Mouse (Mus musculus): ENCODE measurements around the gene Nme4. TPM values are rescaled to one million over a fixed set of nuclear protein-coding genes. Genes with fewer than 3 reads are reported as not detected.
"Not testable (repeated sequence)": the region's sequence is repeated elsewhere in the genome, so short reads cannot be mapped to it uniquely, and the experiment has no call there.

Nme4 gene
- polyA plus RNA-seq, 1 experiment: 11.5 TPM

- H3K4me1 ChIP-seq (ENCODE audit: control insufficient read depth, insufficient read depth, insufficient read length, low read length): no peaks in the 10 kb centered on the region
- no peaks in the 10 kb centered on the region for H3K36me3 ChIP-seq (ENCODE audit: control insufficient read depth, insufficient read depth, low read length)
- WGBS: 58% methylated on average over 3 of the region's 4 CpGs
- H3K27me3 ChIP-seq (ENCODE audit: control insufficient read depth, insufficient read depth, low read length): no peaks in the 10 kb centered on the region
- no peak overlapping the region for H3K4me3 ChIP-seq (ENCODE audit: low read depth, low read length)
- TF ChIP-seq CTCF (IDR thresholded peaks at IDR 0.05; ENCODE audit: extremely low read depth, insufficient read length, insufficient replicate concordance, low read depth, low read length): no peak
- TF ChIP-seq POLR2A (IDR thresholded peaks at IDR 0.05; ENCODE audit: low read depth, low read length): no peak
- H3K27ac ChIP-seq (ENCODE audit: insufficient read depth, low read depth, low read length): no peak overlapping the region
Observed at GRCm38 (mm10) chr17:26101478-26101877, 6.1 kb upstream of the Nme4 start.

DNA sequence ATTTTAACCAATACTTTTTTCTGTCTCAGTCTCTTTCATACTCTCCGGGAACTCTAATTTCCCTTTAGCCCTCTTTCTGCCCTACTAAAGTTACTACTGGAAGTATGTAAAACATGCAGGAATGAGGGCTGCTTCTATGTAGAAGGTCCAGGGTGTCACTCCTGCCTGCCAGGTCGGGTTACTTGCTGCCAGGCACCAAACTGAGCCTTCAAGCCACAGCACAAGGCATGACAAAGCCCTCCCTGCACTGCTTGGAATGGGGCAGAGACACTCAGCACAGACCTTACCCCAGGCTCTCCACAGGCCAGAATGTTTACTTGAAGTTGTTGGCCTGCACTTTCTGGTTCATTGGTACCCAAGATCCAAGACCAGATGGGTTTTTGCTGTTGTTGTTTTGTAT lies 4.8 kb upstream of the Nme4 start:
- no peaks in the 10 kb centered on the region for H3K27me3 ChIP-seq (ENCODE audit: control insufficient read depth, insufficient read depth, low read length)
- H3K36me3 ChIP-seq (ENCODE audit: control insufficient read depth, insufficient read depth, low read length): no peaks in the 10 kb centered on the region
- no peak for TF ChIP-seq POLR2A (IDR thresholded peaks at IDR 0.05; ENCODE audit: low read depth, low read length)
- TF ChIP-seq CTCF (IDR thresholded peaks at IDR 0.05; ENCODE audit: extremely low read depth, insufficient read length, insufficient replicate concordance, low read depth, low read length): no peak
- WGBS: 51% methylated on average over 2 of the region's 2 CpGs
- no peaks in the 10 kb centered on the region for H3K4me1 ChIP-seq (ENCODE audit: control insufficient read depth, insufficient read depth, insufficient read length, low read length)
- H3K4me3 ChIP-seq (ENCODE audit: low read depth, low read length): no peak overlapping the region
- H3K27ac ChIP-seq (ENCODE audit: insufficient read depth, low read depth, low read length): no peak overlapping the region

GRCm38 (mm10) chr17:26099316-26099715 lies 3.9 kb upstream of the Nme4 start:
- WGBS: 54% methylated on average over 3 of the region's 3 CpGs
- not testable (repeated sequence) for H3K27me3 ChIP-seq (ENCODE audit: control insufficient read depth, insufficient read depth, low read length); H3K36me3 ChIP-seq (ENCODE audit: control insufficient read depth, insufficient read depth, low read length)

GRCm38 (mm10) chr17:26098461-26098860 lies 3.1 kb upstream of the Nme4 start:
- Histone ChIP-seq H3K4me3 (ENCODE audit: low read depth, low read length) (no peak overlapping the region), H3K27ac (ENCODE audit: insufficient read depth, low read depth, low read length) (no peak overlapping the region), H3K4me1 (ENCODE audit: control insufficient read depth, insufficient read depth, insufficient read length, low read length) (no peaks in the 10 kb centered on the region), H3K36me3 (ENCODE audit: control insufficient read depth, insufficient read depth, low read length) (no peaks in the 10 kb centered on the region), H3K27me3 (ENCODE audit: control insufficient read depth, insufficient read depth, low read length) (no peaks in the 10 kb centered on the region)
- 82% methylated on average over 7 of the region's 7 CpGs for WGBS
- TF ChIP-seq CTCF (IDR thresholded peaks at IDR 0.05; ENCODE audit: extremely low read depth, insufficient read length, insufficient replicate concordance, low read depth, low read length) (no peak), POLR2A (IDR thresholded peaks at IDR 0.05; ENCODE audit: low read depth, low read length) (no peak)

More at GRCm38 (mm10) chr17:26099316-26099715, 3.9 kb upstream of the Nme4 start:
- H3K4me3 ChIP-seq (ENCODE audit: low read depth, low read length); H3K4me1 ChIP-seq (ENCODE audit: control insufficient read depth, insufficient read depth, insufficient read length, low read length); H3K27ac ChIP-seq (ENCODE audit: insufficient read depth, low read depth, low read length): not testable (repeated sequence)

GRCm38 (mm10) chr17:26094531-26095110 lies 781 bp downstream of the Nme4 start:
- Histone ChIP-seq H3K4me3 (ENCODE audit: low read depth, low read length) (peak overlapping the region; percentile 74), H3K36me3 (ENCODE audit: control insufficient read depth, insufficient read depth, low read length) (no peaks in the 10 kb centered on the region), H3K4me1 (ENCODE audit: control insufficient read depth, insufficient read depth, insufficient read length, low read length) (no peaks in the 10 kb centered on the region), H3K27me3 (ENCODE audit: control insufficient read depth, insufficient read depth, low read length) (no peaks in the 10 kb centered on the region), H3K27ac (ENCODE audit: insufficient read depth, low read depth, low read length) (no peak overlapping the region)
- TF ChIP-seq CTCF (IDR thresholded peaks at IDR 0.05; ENCODE audit: extremely low read depth, insufficient read length, insufficient replicate concordance, low read depth, low read length) (no peak), POLR2A (IDR thresholded peaks at IDR 0.05; ENCODE audit: low read depth, low read length) (no peak)
- WGBS: 62% methylated on average over 9 of the region's 9 CpGs

GRCm38 (mm10) chr17:26089905-26090632 lies 5.3 kb downstream of the Nme4 start, which contains the start of gene Decr2:
Decr2 (minus strand) TSS chr17:26090337.
- peaks cover 5% of the 10 kb centered on the region for H3K36me3 ChIP-seq (ENCODE audit: control insufficient read depth, insufficient read depth, low read length)
- no peaks in the 10 kb centered on the region for H3K27me3 ChIP-seq (ENCODE audit: control insufficient read depth, insufficient read depth, low read length)
- 1% methylated on average over 32 of the region's 32 CpGs for WGBS
- peak within 1 kb of the TSS; percentile 97 for H3K27ac ChIP-seq (ENCODE audit: insufficient read depth, low read depth, low read length)
- 0 out of 2 replicates have a peak, but pooled peaks cover 2% of the 10 kb centered on the region for H3K4me1 ChIP-seq (ENCODE audit: control insufficient read depth, insufficient read depth, insufficient read length, low read length)
- H3K4me3 ChIP-seq (ENCODE audit: low read depth, low read length): peak within 1 kb of the TSS; percentile 85
- peak; percentile 8; the same call in 1 of the 2 replicates for TF ChIP-seq POLR2A (IDR thresholded peaks at IDR 0.05; ENCODE audit: low read depth, low read length)
- TF ChIP-seq CTCF (IDR thresholded peaks at IDR 0.05; ENCODE audit: extremely low read depth, insufficient read length, insufficient replicate concordance, low read depth, low read length): peak; percentile 95; the same call in 1 of the 2 replicates

- whole genome bisulfite sequencing: 91% methylated on average over 9 of the region's 9 CpGs
- H3K27me3 ChIP-seq (ENCODE audit: control insufficient read depth, insufficient read depth, low read length): no peaks in the 10 kb centered on the region
- H3K27ac ChIP-seq (ENCODE audit: insufficient read depth, low read depth, low read length): no peak overlapping the region
- 0 out of 2 replicates have a peak, but pooled peaks cover 2% of the 10 kb centered on the region for H3K4me1 ChIP-seq (ENCODE audit: control insufficient read depth, insufficient read depth, insufficient read length, low read length)
- H3K4me3 ChIP-seq (ENCODE audit: low read depth, low read length): no peak overlapping the region
- no peak for TF ChIP-seq POLR2A (IDR thresholded peaks at IDR 0.05; ENCODE audit: low read depth, low read length)
- no peak for TF ChIP-seq CTCF (IDR thresholded peaks at IDR 0.05; ENCODE audit: extremely low read depth, insufficient read length, insufficient replicate concordance, low read depth, low read length)
- H3K36me3 ChIP-seq (ENCODE audit: control insufficient read depth, insufficient read depth, low read length): peaks cover 15% of the 10 kb centered on the region
Observed at GRCm38 (mm10) chr17:26087059-26087564, 8.3 kb downstream of the Nme4 start.

All from small intestine, adult 2 months (tissue).